Mouse (Mus musculus): Measurements from ENCODE around the gene Serpinb1b.
A peak's percentile ranks its signal among the peaks of the same experiment; 100 is the strongest.

The Serpinb1b gene

DNA sequence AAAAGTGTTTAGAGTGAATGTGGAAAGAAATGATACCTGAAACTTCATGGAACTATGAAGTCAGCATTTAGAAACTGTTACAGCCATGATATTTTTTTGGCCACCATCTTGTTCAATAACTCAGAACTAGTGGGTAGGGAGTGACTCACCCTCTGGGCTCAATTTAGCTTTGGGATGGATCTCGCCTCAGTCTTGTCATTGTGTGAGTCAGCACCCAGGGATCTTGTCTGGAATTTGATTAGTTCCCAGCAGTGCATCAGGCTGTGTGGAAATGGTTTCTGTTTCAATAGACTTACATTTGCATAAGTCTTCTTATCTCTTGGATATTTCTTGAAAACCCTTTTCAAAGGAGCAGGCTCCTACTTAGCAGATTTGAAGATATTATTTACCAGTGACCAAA, 12.2 kb downstream of the Serpinb1b start:
- DNase-seq (ENCODE audit: extremely low read depth, insufficient read length, low spot score): peak; percentile 66

DNA sequence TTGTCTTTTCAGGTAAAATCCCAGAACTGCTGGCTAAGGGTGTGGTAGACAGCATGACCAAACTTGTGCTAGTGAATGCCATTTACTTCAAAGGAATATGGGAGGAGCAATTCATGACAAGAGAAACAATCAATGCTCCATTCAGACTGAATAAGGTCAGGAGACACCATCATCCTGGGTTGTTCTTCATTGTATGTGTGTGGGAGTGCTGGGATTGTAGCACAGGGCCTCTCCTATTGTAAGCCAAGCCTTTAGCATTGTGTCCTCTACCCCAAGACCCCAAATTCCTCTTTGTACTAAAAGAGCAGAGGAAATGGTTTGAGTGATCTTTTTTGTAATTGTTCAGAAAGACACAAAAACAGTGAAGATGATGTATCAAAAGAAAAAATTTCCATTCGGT, 12.9 kb downstream of the Serpinb1b start:
- DNase-seq (ENCODE audit: extremely low read depth, insufficient read length, low spot score): no peak

GRCm38 (mm10) chr13:33095575-33095974, 17.2 kb downstream of the Serpinb1b start:
- no peak for DNase-seq (ENCODE audit: extremely low read depth, insufficient read length, low spot score)

GRCm38 (mm10) chr13:33105626-33106025, 27.3 kb downstream of the Serpinb1b start:
- peak; percentile 24 for DNase-seq (ENCODE audit: extremely low read depth, insufficient read length, low spot score)

DNA sequence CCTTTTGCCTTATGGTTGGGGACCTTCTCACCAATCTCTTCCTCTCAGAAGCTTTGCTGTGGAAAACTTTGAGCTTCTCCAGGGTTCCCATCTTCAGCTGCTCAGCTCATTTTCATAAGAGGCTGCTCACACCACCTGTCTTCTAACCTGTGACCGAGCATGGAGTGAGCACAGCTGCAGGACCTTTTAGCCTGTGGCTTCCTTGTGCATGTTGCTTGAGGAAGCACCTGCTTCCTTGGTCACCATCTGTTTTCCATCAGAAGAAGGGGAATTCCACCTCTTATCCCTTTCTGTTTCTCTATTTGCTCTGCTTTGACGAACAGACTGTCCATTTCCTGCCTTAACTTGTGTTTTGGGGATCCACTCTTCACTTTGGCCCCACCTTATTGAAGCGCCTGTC, 34.7 kb downstream of the Serpinb1b start:
- no peak for DNase-seq (ENCODE audit: extremely low read depth, insufficient read length, low spot score)

GRCm38 (mm10) chr13:33137717-33138116, 59.3 kb downstream of the Serpinb1b start:
- DNase-seq (ENCODE audit: extremely low read depth, insufficient read length, low spot score): no peak

GRCm38 (mm10) chr13:33141435-33141834, 63.1 kb downstream of the Serpinb1b start:
- no peak for DNase-seq (ENCODE audit: extremely low read depth, insufficient read length, low spot score)

Data from 3134 (cell line).